Mouse (Mus musculus): ENCODE data around the gene Zfp628.

Zfp628 gene

GRCm38 (mm10) chr7:4925441-4926381 lies 10.7 kb downstream of the Zfp628 start, which contains the start of gene Ssc5d:
Ssc5d (plus strand) TSS chr7:4925785.
- TF ChIP-seq NANOG (IDR thresholded peaks at IDR 0.05; ENCODE audit: borderline replicate concordance, low read length) (no peak), POU5F1 (IDR thresholded peaks at IDR 0.05; ENCODE audit: borderline replicate concordance, low read length) (no peak), CTCF (conservative IDR thresholded peaks at IDR 0.05; ENCODE audit: low read length) (no peak)

DNA sequence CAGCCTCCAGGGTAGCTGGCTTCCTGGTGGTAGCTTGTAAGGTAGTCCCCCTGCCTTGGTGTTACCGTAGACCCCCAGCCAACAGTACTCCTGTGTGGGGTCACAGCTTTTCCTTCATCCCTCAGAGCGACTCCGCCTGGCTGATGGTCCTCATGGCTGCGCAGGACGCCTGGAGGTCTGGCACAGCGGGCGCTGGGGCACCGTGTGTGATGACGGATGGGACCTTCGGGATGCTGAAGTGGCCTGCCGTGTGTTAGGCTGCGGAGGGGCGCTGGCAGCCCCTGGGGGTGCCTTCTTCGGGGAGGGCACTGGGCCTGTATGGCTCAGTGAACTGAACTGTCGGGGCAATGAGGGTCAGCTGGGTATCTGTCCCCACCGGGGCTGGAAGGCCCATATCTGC lies 11.8 kb downstream of the Zfp628 start:
- no peaks in the 10 kb centered on the region for H3K9me3 ChIP-seq (ENCODE audit: low read length)

More at GRCm38 (mm10) chr7:4925441-4926381, 10.7 kb downstream of the Zfp628 start, which contains the start of gene Ssc5d:
- Histone ChIP-seq H3K4me1 (replicated peaks; ENCODE audit: low read depth, low read length) (peaks cover 73% of the 10 kb centered on the region), H3K4me3 (replicated peaks; ENCODE audit: low read length) (peak within 1 kb of the TSS; percentile 74; the same call in 1 of the 2 replicates), H3K27me3 (ENCODE audit: insufficient read depth, low read length) (peaks cover 48% of the 10 kb centered on the region), H3K9me3 (ENCODE audit: low read length) (no peaks in the 10 kb centered on the region), H3K36me3 (ENCODE audit: insufficient read depth, low read length) (no peaks in the 10 kb centered on the region)

DNA sequence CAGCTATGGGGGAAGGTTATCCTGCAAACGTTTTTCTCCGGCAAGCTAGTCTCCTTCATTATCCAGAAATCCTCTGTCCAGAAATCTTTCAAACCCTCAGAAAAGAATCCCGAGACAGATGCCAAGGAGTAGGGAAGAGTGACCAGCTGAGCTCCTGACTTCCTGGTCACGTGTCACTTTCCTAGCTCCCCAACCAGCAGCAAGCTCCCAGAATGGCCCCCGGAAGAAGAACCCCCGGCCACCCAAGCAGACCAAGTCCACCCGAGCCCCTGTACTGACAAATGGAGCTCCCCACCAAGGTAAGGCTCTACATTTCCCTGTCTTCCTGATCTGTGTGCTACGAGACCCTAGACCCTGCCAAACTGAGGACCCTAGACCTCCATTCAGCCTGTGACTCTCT lies 12.7 kb downstream of the Zfp628 start:
- TF ChIP-seq NANOG (IDR thresholded peaks at IDR 0.05; ENCODE audit: borderline replicate concordance, low read length) (no peak), CTCF (conservative IDR thresholded peaks at IDR 0.05; ENCODE audit: low read length) (no peak), POU5F1 (IDR thresholded peaks at IDR 0.05; ENCODE audit: borderline replicate concordance, low read length) (no peak)
- peaks cover 48% of the 10 kb centered on the region for H3K27me3 ChIP-seq (ENCODE audit: insufficient read depth, low read length)

More for the DNA sequence above, 11.8 kb downstream of the Zfp628 start:
- Histone ChIP-seq H3K4me3 (replicated peaks; ENCODE audit: low read length) (no peak overlapping the region), H3K36me3 (ENCODE audit: insufficient read depth, low read length) (no peaks in the 10 kb centered on the region), H3K4me1 (replicated peaks; ENCODE audit: low read depth, low read length) (peaks cover 62% of the 10 kb centered on the region), H3K27me3 (ENCODE audit: insufficient read depth, low read length) (peaks cover 48% of the 10 kb centered on the region)
- TF ChIP-seq NANOG (IDR thresholded peaks at IDR 0.05; ENCODE audit: borderline replicate concordance, low read length) = no peak
- TF ChIP-seq POU5F1 (IDR thresholded peaks at IDR 0.05; ENCODE audit: borderline replicate concordance, low read length) = no peak
- no peak for TF ChIP-seq CTCF (conservative IDR thresholded peaks at IDR 0.05; ENCODE audit: low read length)

GRCm38 (mm10) chr7:4928323-4928722 lies 13.3 kb downstream of the Zfp628 start:
- TF ChIP-seq CTCF (conservative IDR thresholded peaks at IDR 0.05; ENCODE audit: low read length) = no peak
- no peak for TF ChIP-seq NANOG (IDR thresholded peaks at IDR 0.05; ENCODE audit: borderline replicate concordance, low read length)
- TF ChIP-seq POU5F1 (IDR thresholded peaks at IDR 0.05; ENCODE audit: borderline replicate concordance, low read length) = no peak
- Histone ChIP-seq H3K4me3 (replicated peaks; ENCODE audit: low read length) (no peak overlapping the region), H3K9me3 (ENCODE audit: low read length) (no peaks in the 10 kb centered on the region), H3K36me3 (ENCODE audit: insufficient read depth, low read length) (no peaks in the 10 kb centered on the region), H3K4me1 (replicated peaks; ENCODE audit: low read depth, low read length) (peaks cover 48% of the 10 kb centered on the region), H3K27me3 (ENCODE audit: insufficient read depth, low read length) (peaks cover 48% of the 10 kb centered on the region)

More for the DNA sequence above, 12.7 kb downstream of the Zfp628 start:
- H3K9me3 ChIP-seq (ENCODE audit: low read length) = no peaks in the 10 kb centered on the region
- peaks cover 54% of the 10 kb centered on the region for H3K4me1 ChIP-seq (replicated peaks; ENCODE audit: low read depth, low read length)
- H3K36me3 ChIP-seq (ENCODE audit: insufficient read depth, low read length) = no peaks in the 10 kb centered on the region
- H3K4me3 ChIP-seq (replicated peaks; ENCODE audit: low read length) = no peak overlapping the region

GRCm38 (mm10) chr7:4933103-4933502 lies 18.1 kb downstream of the Zfp628 start:
- TF ChIP-seq CTCF (conservative IDR thresholded peaks at IDR 0.05; ENCODE audit: low read length) (no peak), NANOG (IDR thresholded peaks at IDR 0.05; ENCODE audit: borderline replicate concordance, low read length) (no peak), POU5F1 (IDR thresholded peaks at IDR 0.05; ENCODE audit: borderline replicate concordance, low read length) (no peak)
- H3K9me3 ChIP-seq (ENCODE audit: low read length) = no peaks in the 10 kb centered on the region
- no peak overlapping the region for H3K4me3 ChIP-seq (replicated peaks; ENCODE audit: low read length)
- H3K27me3 ChIP-seq (ENCODE audit: insufficient read depth, low read length) = peaks cover 6% of the 10 kb centered on the region
- no peaks in the 10 kb centered on the region for H3K36me3 ChIP-seq (ENCODE audit: insufficient read depth, low read length)
- peaks cover 11% of the 10 kb centered on the region; the same call in 1 of the 2 replicates for H3K4me1 ChIP-seq (replicated peaks; ENCODE audit: low read depth, low read length)

GRCm38 (mm10) chr7:4934160-4934914 lies 19.3 kb downstream of the Zfp628 start:
- no peaks in the 10 kb centered on the region for H3K36me3 ChIP-seq (ENCODE audit: insufficient read depth, low read length)
- H3K27me3 ChIP-seq (ENCODE audit: insufficient read depth, low read length) = no peaks in the 10 kb centered on the region
- no peak overlapping the region for H3K4me3 ChIP-seq (replicated peaks; ENCODE audit: low read length)
- H3K4me1 ChIP-seq (replicated peaks; ENCODE audit: low read depth, low read length) = peaks cover 14% of the 10 kb centered on the region; the same call in 1 of the 2 replicates
- no peaks in the 10 kb centered on the region for H3K9me3 ChIP-seq (ENCODE audit: low read length)
- peak; percentile 58 for TF ChIP-seq CTCF (conservative IDR thresholded peaks at IDR 0.05; ENCODE audit: low read length)
- TF ChIP-seq POU5F1 (IDR thresholded peaks at IDR 0.05; ENCODE audit: borderline replicate concordance, low read length) = no peak
- no peak for TF ChIP-seq NANOG (IDR thresholded peaks at IDR 0.05; ENCODE audit: borderline replicate concordance, low read length)

DNA sequence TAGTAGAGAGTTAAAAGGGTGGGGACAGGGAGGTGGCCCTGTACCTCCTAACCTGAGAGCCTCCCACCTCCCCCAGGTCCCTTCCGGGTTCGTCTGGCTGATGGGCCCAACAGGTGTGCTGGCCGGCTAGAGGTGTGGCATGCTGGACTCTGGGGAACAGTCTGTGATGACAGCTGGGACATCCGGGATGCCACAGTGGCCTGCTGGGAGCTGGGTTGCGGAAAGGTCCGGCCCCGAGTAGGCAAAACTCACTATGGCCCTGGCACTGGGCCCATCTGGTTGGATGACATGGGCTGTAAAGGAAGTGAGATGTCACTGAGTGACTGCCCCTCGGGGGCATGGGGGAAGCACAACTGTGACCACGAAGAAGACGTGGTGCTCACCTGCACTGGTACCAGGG lies 21.8 kb downstream of the Zfp628 start:
- TF ChIP-seq NANOG (IDR thresholded peaks at IDR 0.05; ENCODE audit: borderline replicate concordance, low read length) (no peak), POU5F1 (IDR thresholded peaks at IDR 0.05; ENCODE audit: borderline replicate concordance, low read length) (no peak), CTCF (conservative IDR thresholded peaks at IDR 0.05; ENCODE audit: low read length) (no peak)
- Histone ChIP-seq H3K9me3 (ENCODE audit: low read length) (no peaks in the 10 kb centered on the region), H3K4me3 (replicated peaks; ENCODE audit: low read length) (no peak overlapping the region), H3K36me3 (ENCODE audit: insufficient read depth, low read length) (no peaks in the 10 kb centered on the region), H3K4me1 (replicated peaks; ENCODE audit: low read depth, low read length) (peaks cover 14% of the 10 kb centered on the region; the same call in 1 of the 2 replicates), H3K27me3 (ENCODE audit: insufficient read depth, low read length) (0 out of 2 replicates have a peak, but pooled peaks cover 2% of the 10 kb centered on the region)

DNA sequence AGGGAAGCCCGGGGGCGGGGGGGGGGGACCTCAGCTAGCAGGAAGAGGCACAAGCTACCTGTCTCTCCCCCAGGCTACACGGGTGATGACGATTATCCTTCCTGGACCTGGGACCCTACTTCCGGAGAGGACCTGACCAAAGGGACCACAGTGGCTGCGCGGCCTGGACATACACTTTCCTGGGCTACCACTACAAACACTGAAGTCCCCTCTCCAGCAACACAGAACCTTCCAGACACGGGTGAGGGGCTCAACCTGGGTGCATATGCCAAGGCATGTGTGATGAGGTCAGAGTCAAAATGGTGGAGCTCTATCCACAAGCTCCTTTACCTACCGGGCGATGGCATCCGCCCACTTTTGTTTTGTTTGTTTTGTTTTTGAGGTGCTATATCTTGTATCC lies 22.4 kb downstream of the Zfp628 start:
- H3K4me3 ChIP-seq (replicated peaks; ENCODE audit: low read length) = no peak overlapping the region
- TF ChIP-seq CTCF (conservative IDR thresholded peaks at IDR 0.05; ENCODE audit: low read length) (no peak), NANOG (IDR thresholded peaks at IDR 0.05; ENCODE audit: borderline replicate concordance, low read length) (no peak), POU5F1 (IDR thresholded peaks at IDR 0.05; ENCODE audit: borderline replicate concordance, low read length) (no peak)
- peaks cover 14% of the 10 kb centered on the region; the same call in 1 of the 2 replicates for H3K4me1 ChIP-seq (replicated peaks; ENCODE audit: low read depth, low read length)
- H3K27me3 ChIP-seq (ENCODE audit: insufficient read depth, low read length) = 0 out of 2 replicates have a peak, but pooled peaks cover 3% of the 10 kb centered on the region
- no peaks in the 10 kb centered on the region for H3K9me3 ChIP-seq (ENCODE audit: low read length)
- H3K36me3 ChIP-seq (ENCODE audit: insufficient read depth, low read length) = no peaks in the 10 kb centered on the region
